Mouse (Mus musculus) thymus, postnatal 0 days (tissue): ENCODE results near the gene Bcl2a1d. TPM values are rescaled to one million over a fixed set of nuclear protein-coding genes. Genes with fewer than 3 reads are reported as not detected.
"Not testable (repeated sequence)": the region's sequence is repeated elsewhere in the genome, so short reads cannot be mapped to it uniquely, and the experiment has no call there.

ENCODE experiments used
- DNase-seq: peaks from one replicate; pipeline ENCODE4 v3.0.0-alpha.2; 2015; ENCODE audit warnings: low spot score
- polyA plus RNA-seq: library from polyadenylated mRNA; unstranded; fragments of >200 nt; fragmentation: Nextera tagmentation; extraction: Ambion mirVana; gene quantifications from 2 replicates; pipeline ENCODE4 v1.2.1, GENCODE M21; 2015

Bcl2a1d gene
- polyA plus RNA-seq, 1 experiment from 2014 or later = 40.2 TPM

DNA sequence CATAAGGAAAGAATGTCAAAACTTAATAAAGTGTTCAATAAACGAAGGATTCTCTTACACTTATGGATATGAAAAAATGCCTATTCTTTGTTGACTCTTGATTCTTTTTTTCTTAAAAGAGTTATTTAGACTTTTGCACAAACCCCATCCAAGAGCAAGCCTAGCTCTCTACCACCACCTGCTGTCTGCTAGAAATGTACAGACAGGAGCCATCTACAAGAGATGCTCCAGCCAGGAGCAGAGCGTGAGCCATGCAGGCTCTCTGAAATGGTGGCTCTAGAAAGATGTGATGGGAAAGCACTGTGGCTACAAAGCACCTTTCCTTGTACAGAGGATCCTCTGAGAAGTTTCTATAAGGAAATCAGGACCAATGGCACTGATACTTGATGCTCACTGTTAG is 33.0 kb downstream of the Bcl2a1d start:
- DNase-seq = not testable (repeated sequence)

- not testable (repeated sequence) for DNase-seq
These were observed 40.4 kb downstream of the Bcl2a1d start for GRCm38 (mm10) chr9:88691307-88691706.

- DNase-seq = not testable (repeated sequence)
These were observed 42.3 kb downstream of the Bcl2a1d start for GRCm38 (mm10) chr9:88689451-88689850.

GRCm38 (mm10) chr9:88686719-88687118 is 45.0 kb downstream of the Bcl2a1d start:
- DNase-seq = not testable (repeated sequence)

Other genes starting within 250 kb of the Bcl2a1d start
- 114 and 132 TPM in 2 replicates for gene Syncrip, start 249.3 kb downstream of the Bcl2a1d start, polyA plus RNA-seq
- 8.4 and 10.4 TPM in 2 replicates for gene Zfp949, start 183.9 kb downstream of the Bcl2a1d start, polyA plus RNA-seq
- 0.06 and 0.07 TPM in 2 replicates for gene Trim43a, start 151.0 kb downstream of the Bcl2a1d start, polyA plus RNA-seq
- gene Mthfsl, start 11.6 kb downstream of the Bcl2a1d start, polyA plus RNA-seq = 51.0 and 57.9 TPM in 2 replicates
- gene Trim43c, start 107.2 kb upstream of the Bcl2a1d start, polyA plus RNA-seq = 0.10 and 0.21 TPM in 2 replicates
- gene Bcl2a1a, start 225.0 kb upstream of the Bcl2a1d start, polyA plus RNA-seq = 14.4 and 14.5 TPM in 2 replicates